ENCODE assay signal across 11 mouse cellular contexts in genomic region chr7:80865521-80865920, GRCm38 (mm10). TPM values are rescaled to one million over a fixed set of nuclear protein-coding genes. Genes with fewer than 3 reads are reported as not detected.
DNase-seq lines count a peak whose midpoint lies in the region; ATAC-seq and TF ChIP-seq lines count a peak whose summit lies in the region.
"Had no signal": no experiment of that assay in that cellular context is flagged by ENCODE, and none has a peak within 500 bp of the region (broad histone marks: within the 10 kb centered on the region; RNA-seq: fewer than 3 reads in every experiment).

No protein-coding gene starts in this region.

- H3K4me2 ChIP-seq in kidney, embryonic 16.5 days (replicated peaks; ENCODE audit: low read depth, low read length): no peak overlapping the region
- H3K4me2 ChIP-seq in stomach, embryonic 15.5 days: no peak overlapping the region

- H3K27ac ChIP-seq in kidney, embryonic 16.5 days (ENCODE audit: low read length): peak overlapping the region; percentile 89
- peak overlapping the region; percentile 55 for H3K27ac ChIP-seq in MEL (ENCODE audit: control insufficient read depth, low read depth, low read length)
- H3K27ac ChIP-seq in stomach, embryonic 15.5 days: peak overlapping the region; percentile 73
- H3K27ac ChIP-seq: liver, embryonic 14.5 days had no signal

- H3K4me1 ChIP-seq in kidney, embryonic 16.5 days (ENCODE audit: insufficient read depth, low read length): peaks cover 50% of the 10 kb centered on the region
- H3K4me1 ChIP-seq in MEL (ENCODE audit: control insufficient read depth in 1 of 2, insufficient read depth in 2 of 2, low read length in 2 of 2): peaks cover 17 to 27% of the 10 kb centered on the region in 2 experiments
- H3K4me1 ChIP-seq in stomach, embryonic 15.5 days: peaks cover 29% of the 10 kb centered on the region; the same call in 1 of the 2 replicates

- no peaks in the 10 kb centered on the region for H3K79me2 ChIP-seq in MEL (ENCODE audit: control insufficient read depth, insufficient read depth, low read length, poor library complexity)

- no peak for TF ChIP-seq RAD21 in MEL (IDR thresholded peaks at IDR 0.05; ENCODE audit: low read depth, low read length)

- no peaks in the 10 kb centered on the region for H3K27me3 ChIP-seq in kidney, embryonic 16.5 days (ENCODE audit: insufficient read depth, low read length)
- H3K27me3 ChIP-seq in MEL (ENCODE audit: control insufficient read depth in 1 of 2, insufficient read depth in 2 of 2, low read length in 2 of 2): no peaks in the 10 kb centered on the region
- H3K27me3 ChIP-seq in stomach, embryonic 15.5 days (replicated peaks): no peaks in the 10 kb centered on the region

- no peak for ATAC-seq in kidney, embryonic 16.5 days (ENCODE audit: low FRiP score, low TSS enrichment)
- peak; percentile 20 for ATAC-seq in inflammation-experienced regulatory T-cells, adult 6 months
- ATAC-seq in stomach, embryonic 15.5 days (ENCODE audit: insufficient read depth, low FRiP score, low read depth): no peak

- 86% methylated on average over 7 of the region's 7 CpGs for WGBS in kidney, embryonic 16.5 days
- WGBS in stomach, embryonic 15.5 days: 79% methylated on average over 7 of the region's 7 CpGs

- no peak overlapping the region for H3K4me3 ChIP-seq in kidney, embryonic 16.5 days (ENCODE audit: low read length)
- no peak overlapping the region for H3K4me3 ChIP-seq in MEL (ENCODE audit: control insufficient read depth in 1 of 2, insufficient read depth in 1 of 2, low read depth in 2 of 2, low read length in 2 of 2)
- no peak overlapping the region for H3K4me3 ChIP-seq in stomach, embryonic 15.5 days (replicated peaks)

- peaks cover 44% of the 10 kb centered on the region for H3K36me3 ChIP-seq in kidney, embryonic 16.5 days (ENCODE audit: insufficient read depth, low read length)
- H3K36me3 ChIP-seq in MEL (ENCODE audit: control insufficient read depth in 1 of 2, insufficient read depth in 2 of 2, low read length in 2 of 2): peaks cover 0 to 28% of the 10 kb centered on the region in 2 experiments; a peak in 2 of 4 replicates
- peaks cover 22% of the 10 kb centered on the region; the same call in 1 of the 2 replicates for H3K36me3 ChIP-seq in stomach, embryonic 15.5 days

- DNase-seq in kidney, postnatal 36 days: no peak
- no peak for DNase-seq in MEL (ENCODE audit: low read depth, low spot score)
- DNase-seq in cerebellum, adult 9-10 months: no peak
- DNase-seq in adrenal gland, postnatal 36 days: no peak
- DNase-seq: adrenal gland, postnatal 10 days; cerebellum, adult 11-12 months; kidney, adult 11 months had no signal

- TF ChIP-seq POLR2A in MEL (IDR thresholded peaks at IDR 0.05; ENCODE audit: control insufficient read depth in 1 of 2, insufficient read depth in 1 of 2, low read depth in 1 of 2, low read length in 2 of 2, poor library complexity in 1 of 2): no peak

- H3K9me3 ChIP-seq in kidney, embryonic 16.5 days (ENCODE audit: low read length): no peaks in the 10 kb centered on the region
- H3K9me3 ChIP-seq in MEL (replicated peaks; ENCODE audit: insufficient read depth, low read length): no peaks in the 10 kb centered on the region
- no peaks in the 10 kb centered on the region for H3K9me3 ChIP-seq in stomach, embryonic 15.5 days

- H3K9ac ChIP-seq in kidney, embryonic 16.5 days (replicated peaks; ENCODE audit: low read length): no peak overlapping the region
- H3K9ac ChIP-seq in MEL (ENCODE audit: control insufficient read depth, low read depth, low read length, poor library complexity, severe bottlenecking): peak overlapping the region; percentile 6; the same call in 1 of the 2 replicates
- H3K9ac ChIP-seq in stomach, embryonic 15.5 days: no peak overlapping the region
- H3K9ac ChIP-seq: liver, embryonic 14.5 days had no signal

- no peak for TF ChIP-seq EP300 in MEL (IDR thresholded peaks at IDR 0.05; ENCODE audit: low read depth in 1 of 2, low read length in 2 of 2)

- no peak for TF ChIP-seq CTCF in MEL (IDR thresholded peaks at IDR 0.05 in 2 of 3, conservative IDR thresholded peaks at IDR 0.05 in 1 of 3; ENCODE audit: control insufficient read depth in 1 of 3, insufficient read depth in 1 of 3, low read depth in 2 of 3, low read length in 3 of 3, poor library complexity in 1 of 3, severe bottlenecking in 1 of 3)

TF ChIP-seq in MEL, 35 proteins besides CTCF, POLR2A, EP300 and RAD21:
- no peak for TF ChIP-seq HCFC1 (IDR thresholded peaks at IDR 0.05; ENCODE audit: low read depth, low read length)
- TF ChIP-seq ZKSCAN1 (IDR thresholded peaks at IDR 0.05; ENCODE audit: low read depth, low read length): no peak
- no peak for TF ChIP-seq MAZ (IDR thresholded peaks at IDR 0.05; ENCODE audit: low read depth, low read length)
- TF ChIP-seq GABPA (IDR thresholded peaks at IDR 0.05; ENCODE audit: low read depth, low read length): no peak
- no peak for TF ChIP-seq ZNF384 (IDR thresholded peaks at IDR 0.05; ENCODE audit: low read depth, low read length)
- TF ChIP-seq CHD1 (IDR thresholded peaks at IDR 0.05; ENCODE audit: low read depth, low read length): no peak
- TF ChIP-seq ETS1 (IDR thresholded peaks at IDR 0.05; ENCODE audit: low read depth, low read length): no peak
- no peak for TF ChIP-seq MYC (IDR thresholded peaks at IDR 0.05; ENCODE audit: low read depth, low read length)
- no peak for TF ChIP-seq NRF1 (IDR thresholded peaks at IDR 0.05; ENCODE audit: insufficient read depth, low read depth, low read length, poor library complexity, severe bottlenecking)
- TF ChIP-seq UBTF (IDR thresholded peaks at IDR 0.05; ENCODE audit: borderline replicate concordance, insufficient read depth, low read depth, low read length): no peak
- no peak for TF ChIP-seq TCF12 (IDR thresholded peaks at IDR 0.05; ENCODE audit: low read depth, low read length)
- TF ChIP-seq GATA1 (IDR thresholded peaks at IDR 0.05; ENCODE audit: low read depth, low read length): no peak

RNA-seq across cellular contexts. Expression of gene Zscan2, which starts 4.8 kb away (rescaled TPM):
- 3.0 and 3.2 TPM in 2 replicates for polyA plus RNA-seq in kidney, embryonic 16.5 days (2015; fragmentation: Nextera tagmentation; extraction: Ambion mirVana)
- 1.1 and 1.2 TPM in 2 replicates for total RNA-seq in MEL (2012; rRNA removed)
- 1 to 10 TPM in 1 of 2 experiments, not detected in 1; 2.4 TPM for polyA plus RNA-seq in MEL (2012; ENCODE audit: insufficient read depth in 1 of 2, insufficient read length in 2 of 2, low read depth in 1 of 2, low replicate concordance in 2 of 2, missing spikeins in 1 of 2)
- 1 to 10 TPM; 2.4 to 3.1 (median 2.6) TPM for polyA plus RNA-seq in inflammation-experienced regulatory T-cells, adult 6 months (2017; shearing (Covaris generic))
- 1.6 and 2.1 TPM in 2 replicates for polyA plus RNA-seq in stomach, embryonic 15.5 days (2015; fragmentation: Nextera tagmentation; extraction: Ambion mirVana)
- 1 to 10 TPM; 4.7 to 6.2 TPM for total RNA-seq in adrenal gland, postnatal 36 days (2021)

RNA-seq across cellular contexts. Expression of gene Wdr73, which starts 35.5 kb away (rescaled TPM):
- polyA plus RNA-seq in kidney, embryonic 16.5 days (2015; fragmentation: Nextera tagmentation; extraction: Ambion mirVana): 43.6 and 44.8 TPM in 2 replicates
- 58.0 and 67.0 TPM in 2 replicates for total RNA-seq in MEL (2012; rRNA removed)
- 10 to 100 TPM in 1 of 2 experiments, not detected in 1; 57.8 TPM for polyA plus RNA-seq in MEL (2012; ENCODE audit: insufficient read depth in 1 of 2, insufficient read length in 2 of 2, low read depth in 1 of 2, low replicate concordance in 2 of 2, missing spikeins in 1 of 2)
- polyA plus RNA-seq in inflammation-experienced regulatory T-cells, adult 6 months (2017; shearing (Covaris generic)): 10 to 100 TPM; 18.5 to 29.9 (median 29.1) TPM
- polyA plus RNA-seq in stomach, embryonic 15.5 days (2015; fragmentation: Nextera tagmentation; extraction: Ambion mirVana): 33.2 and 33.7 TPM in 2 replicates
- total RNA-seq in adrenal gland, postnatal 36 days (2021): 10 to 100 TPM; 16.1 to 17.2 TPM

RNA-seq across cellular contexts. Expression of gene Nmb, which starts 39.4 kb away (rescaled TPM):
- 9.0 TPM in 2 replicates for polyA plus RNA-seq in kidney, embryonic 16.5 days (2015; fragmentation: Nextera tagmentation; extraction: Ambion mirVana)
- 4.4 and 4.7 TPM in 2 replicates for total RNA-seq in MEL (2012; rRNA removed)
- polyA plus RNA-seq in MEL (2012; ENCODE audit: insufficient read depth in 1 of 2, insufficient read length in 2 of 2, low read depth in 1 of 2, low replicate concordance in 2 of 2, missing spikeins in 1 of 2): 1 to 10 TPM in 1 of 2 experiments, not detected in 1; 4.6 TPM
- polyA plus RNA-seq in inflammation-experienced regulatory T-cells, adult 6 months (2017; shearing (Covaris generic)): 10 to 100 TPM; 70.6 to 79.3 (median 79.1) TPM
- polyA plus RNA-seq in stomach, embryonic 15.5 days (2015; fragmentation: Nextera tagmentation; extraction: Ambion mirVana): 5.1 TPM in 2 replicates
- total RNA-seq in adrenal gland, postnatal 36 days (2021): 1 to 10 TPM; 2.6 to 3.3 TPM

RNA-seq across cellular contexts. Expression of gene Iqgap1, which starts 39.7 kb away (rescaled TPM):
- 97.7 and 101 TPM in 2 replicates for polyA plus RNA-seq in kidney, embryonic 16.5 days (2015; fragmentation: Nextera tagmentation; extraction: Ambion mirVana)
- total RNA-seq in MEL (2012; rRNA removed): 20.6 and 29.4 TPM in 2 replicates
- 10 to 100 TPM; 58.8 to 87.9 TPM for polyA plus RNA-seq in MEL (2012; ENCODE audit: insufficient read depth in 1 of 2, insufficient read length in 2 of 2, low read depth in 1 of 2, low replicate concordance in 2 of 2, missing spikeins in 1 of 2)
- polyA plus RNA-seq in inflammation-experienced regulatory T-cells, adult 6 months (2017; shearing (Covaris generic)): 100 to 1,000 TPM; 197 to 297 (median 271) TPM
- 84.2 TPM in 2 replicates for polyA plus RNA-seq in stomach, embryonic 15.5 days (2015; fragmentation: Nextera tagmentation; extraction: Ambion mirVana)
- 100 to 1,000 TPM in 1 of 2 experiments, 10 to 100 TPM in 1; 95.5 to 114 TPM for total RNA-seq in adrenal gland, postnatal 36 days (2021)
